Mouse (Mus musculus): Measurements from ENCODE around the gene D430019H16Rik.

Gene D430019H16Rik

GRCm38 (mm10) chr12:105539649-105540048, 86.0 kb downstream of the D430019H16Rik start:
- DNase-seq (ENCODE audit: low spot score), result no peak

- no peak for DNase-seq (ENCODE audit: low spot score)
Observed at GRCm38 (mm10) chr12:105541590-105542402, 88.1 kb downstream of the D430019H16Rik start.

GRCm38 (mm10) chr12:105542513-105542912, 88.9 kb downstream of the D430019H16Rik start:
- no peak for DNase-seq (ENCODE audit: low spot score)

Data from left cerebral cortex, adult 11 months (tissue).